Mouse (Mus musculus): ENCODE results near the gene Snx33. TPM values are rescaled to one million over a fixed set of nuclear protein-coding genes. Genes with fewer than 3 reads are reported as not detected.

Snx33 gene
- total RNA-seq, 1 experiment from 2014 or later: 8.6 TPM

DNA sequence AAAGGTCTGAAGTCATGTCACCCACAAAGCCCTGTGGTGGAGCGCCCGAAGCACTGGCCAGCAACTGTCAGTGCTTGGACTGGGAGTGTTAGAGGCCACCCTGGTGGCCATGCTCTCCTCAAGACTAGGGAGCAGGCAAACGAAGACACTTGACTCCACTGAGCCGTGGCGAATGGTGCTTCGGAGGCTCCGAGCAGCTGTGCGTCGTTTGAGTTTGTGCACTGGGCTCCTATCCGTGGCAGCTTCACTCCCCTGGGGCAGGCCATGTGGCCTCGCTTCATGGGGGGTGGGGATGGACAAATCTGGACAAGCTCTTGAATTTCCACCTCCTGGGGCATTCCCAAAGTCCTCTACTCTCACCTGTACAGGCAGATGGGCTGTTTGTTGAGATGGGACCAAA, 28.8 kb downstream of the Snx33 start:
- no peak for ATAC-seq (ENCODE audit: extremely low read depth, insufficient number of reproducible peaks, low FRiP score, poor library complexity, severe bottlenecking)

DNA sequence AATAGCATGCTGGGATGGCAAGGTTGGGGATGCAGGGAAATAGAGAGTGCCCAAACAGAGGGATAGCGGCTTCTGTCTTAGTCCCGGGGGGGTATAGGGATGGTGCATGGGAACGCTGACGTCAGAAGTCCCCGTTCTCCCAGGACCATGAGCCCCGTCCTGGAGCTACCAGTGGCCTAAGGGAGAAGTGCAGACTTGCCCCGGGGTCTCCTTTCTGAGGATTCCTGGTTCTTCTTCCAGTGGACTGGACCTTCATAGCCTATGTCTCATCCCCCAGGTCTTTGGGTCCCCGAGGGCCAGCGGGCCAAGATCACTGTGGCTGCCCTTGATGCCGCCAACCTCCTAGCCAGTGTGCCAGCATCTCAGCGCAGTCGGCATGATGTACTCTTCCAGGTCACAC, 31.4 kb downstream of the Snx33 start:
- no peak for ATAC-seq (ENCODE audit: extremely low read depth, insufficient number of reproducible peaks, low FRiP score, poor library complexity, severe bottlenecking)

DNA sequence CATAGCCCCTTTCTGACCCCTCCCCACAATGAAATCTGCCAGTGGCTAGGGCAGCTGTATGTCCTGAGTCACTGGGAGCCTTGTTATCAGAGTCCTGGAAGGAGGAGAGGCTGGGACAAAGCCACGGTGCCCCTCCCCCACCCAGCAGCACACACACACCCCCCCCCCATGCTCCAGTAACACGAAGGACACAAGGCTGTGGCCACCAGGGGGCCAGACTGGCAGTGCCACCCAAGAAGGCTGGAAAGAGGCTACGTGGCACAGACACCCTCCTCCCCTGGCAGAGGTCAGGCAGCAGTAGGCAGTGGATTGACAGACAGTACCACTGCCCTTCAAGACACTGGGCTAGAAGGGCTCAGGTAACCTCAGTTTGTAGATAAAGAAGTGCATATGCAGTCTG, 34.2 kb downstream of the Snx33 start:
- no peak for ATAC-seq (ENCODE audit: extremely low read depth, insufficient number of reproducible peaks, low FRiP score, poor library complexity, severe bottlenecking)

DNA sequence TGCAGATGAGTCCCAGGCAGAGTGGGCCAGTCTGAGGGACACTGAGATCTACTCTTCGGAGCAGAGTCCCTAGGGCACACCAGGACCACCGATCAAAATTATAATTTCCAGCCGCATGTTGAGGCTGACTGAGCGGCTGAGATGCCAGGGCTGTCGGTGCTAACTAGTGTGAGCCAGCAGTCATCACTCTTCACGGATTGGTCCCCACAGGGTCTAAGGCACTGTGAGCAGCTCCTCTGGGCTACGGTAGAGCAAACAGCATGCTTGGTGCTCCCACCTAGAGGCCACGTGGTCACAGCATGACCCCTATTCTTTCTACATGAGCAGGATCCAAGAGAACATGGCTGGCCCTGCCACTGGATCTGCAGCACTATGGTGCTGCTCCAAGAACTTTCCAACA, 34.9 kb downstream of the Snx33 start:
- ATAC-seq (ENCODE audit: extremely low read depth, insufficient number of reproducible peaks, low FRiP score, poor library complexity, severe bottlenecking): no peak

DNA sequence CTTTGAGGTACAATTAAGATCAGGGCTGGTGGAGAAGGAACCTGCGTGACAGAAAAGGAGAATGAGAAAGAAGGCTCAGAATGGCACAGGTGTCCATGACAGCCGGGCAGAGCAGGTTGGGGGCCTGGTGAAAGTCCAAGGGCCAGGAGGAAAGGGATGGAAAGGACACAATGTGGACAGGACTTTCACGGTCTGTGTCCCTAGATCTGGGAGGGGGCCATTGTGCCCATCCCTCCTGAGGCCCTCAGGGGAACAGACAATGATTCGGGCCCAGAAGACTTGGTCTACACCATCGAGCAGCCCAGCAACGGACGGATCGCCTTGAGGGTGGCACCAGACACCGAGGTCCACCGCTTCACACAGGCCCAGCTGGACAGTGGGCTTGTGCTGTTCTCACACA, 36.1 kb downstream of the Snx33 start:
- no peak for ATAC-seq (ENCODE audit: extremely low read depth, insufficient number of reproducible peaks, low FRiP score, poor library complexity, severe bottlenecking)

DNA sequence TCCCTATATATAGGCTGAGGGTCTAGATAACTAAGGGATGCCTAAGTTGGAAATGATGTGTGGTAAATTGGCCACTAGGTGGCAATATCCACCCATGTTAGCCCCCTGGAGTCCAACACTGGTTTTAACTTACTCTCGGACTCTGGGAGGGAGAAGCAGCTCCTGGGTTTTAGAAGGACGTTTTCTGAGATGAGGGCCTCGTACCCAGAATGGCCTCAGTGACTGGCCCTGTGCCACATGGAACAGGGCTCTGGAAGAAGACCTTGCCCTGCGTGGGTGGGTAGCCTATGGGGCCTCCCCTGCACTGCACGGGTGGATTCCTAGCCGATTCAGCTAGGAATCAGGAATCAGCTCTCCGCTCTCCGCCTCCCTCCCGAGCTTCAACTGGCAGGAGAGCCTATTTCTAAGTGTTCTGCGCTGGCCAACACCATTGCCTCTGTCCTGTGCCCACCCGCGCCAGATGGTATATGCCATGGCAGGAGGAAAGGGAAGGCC, 36.6 kb downstream of the Snx33 start:
- ATAC-seq (ENCODE audit: extremely low read depth, insufficient number of reproducible peaks, low FRiP score, poor library complexity, severe bottlenecking): no peak; the same call in 1 of the 2 replicates

DNA sequence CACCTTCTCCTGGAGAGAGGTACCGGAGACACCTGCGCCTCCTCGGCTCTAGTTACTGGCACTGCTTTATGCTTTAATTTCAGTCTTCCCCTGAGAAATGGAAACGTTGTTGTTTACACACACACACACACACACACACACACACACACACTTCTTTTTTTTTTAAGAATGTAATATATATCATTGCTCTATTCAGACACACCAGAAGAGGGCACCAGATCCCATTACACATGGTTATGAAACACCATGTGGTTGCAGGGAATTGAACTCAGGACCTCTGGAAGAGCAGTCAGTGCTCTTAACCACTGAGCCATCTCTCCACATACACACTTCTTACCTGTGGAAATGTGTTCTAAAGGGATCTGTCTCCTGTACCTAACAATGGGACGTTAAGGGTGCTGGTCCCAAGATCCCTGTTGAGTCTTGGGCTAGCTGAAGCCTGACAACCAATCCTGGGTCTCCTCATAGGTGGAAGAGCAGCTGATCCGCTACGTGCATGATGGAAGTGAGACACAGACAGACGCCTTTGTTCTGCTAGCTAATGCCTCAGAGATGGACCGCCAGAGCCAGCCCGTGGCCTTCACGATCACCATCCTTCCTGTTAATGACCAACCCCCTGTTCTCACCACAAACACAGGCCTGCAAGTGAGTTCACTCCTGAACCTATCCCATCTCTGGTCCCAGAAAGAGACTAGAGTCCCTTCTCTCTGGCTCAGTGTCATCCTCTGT, 37.5 kb downstream of the Snx33 start:
- ATAC-seq (ENCODE audit: extremely low read depth, insufficient number of reproducible peaks, low FRiP score, poor library complexity, severe bottlenecking): no peak

DNA sequence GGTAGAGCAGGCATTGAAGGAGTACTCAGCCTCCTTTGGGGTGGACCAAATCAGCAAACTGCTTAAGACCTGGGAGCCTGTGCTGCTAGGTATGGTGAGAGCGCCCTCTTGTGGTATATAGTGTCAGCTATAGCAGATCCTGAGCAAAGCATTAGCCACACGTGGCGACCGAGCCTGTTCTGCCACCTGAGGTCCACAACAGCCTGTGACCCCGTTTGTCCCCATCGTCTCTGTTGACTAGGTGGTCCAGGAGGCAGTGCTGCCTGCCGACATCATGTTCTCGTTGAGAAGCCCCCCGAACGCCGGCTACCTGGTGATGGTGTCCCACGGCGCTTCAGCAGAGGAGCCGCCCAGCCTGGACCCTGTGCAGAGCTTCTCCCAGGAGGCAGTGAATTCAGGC, 38.4 kb downstream of the Snx33 start:
- ATAC-seq (ENCODE audit: extremely low read depth, insufficient number of reproducible peaks, low FRiP score, poor library complexity, severe bottlenecking): peak; percentile 45; the same call in 1 of the 2 replicates

DNA sequence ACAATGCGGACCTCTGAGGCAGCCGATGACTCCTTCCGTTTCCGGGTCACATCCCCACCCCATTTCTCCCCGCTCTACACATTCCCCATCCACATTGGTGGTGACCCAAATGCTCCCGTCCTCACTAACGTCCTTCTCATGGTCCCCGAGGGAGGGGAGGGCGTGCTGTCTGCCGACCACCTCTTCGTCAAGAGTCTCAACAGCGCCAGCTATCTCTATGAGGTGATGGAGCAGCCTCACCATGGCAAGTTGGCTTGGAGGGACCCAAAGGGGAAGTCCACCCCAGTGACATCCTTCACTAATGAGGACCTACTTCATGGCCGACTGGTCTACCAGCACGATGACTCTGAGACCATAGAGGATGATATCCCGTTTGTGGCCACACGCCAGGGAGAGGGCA, 40.6 kb downstream of the Snx33 start:
- no peak for ATAC-seq (ENCODE audit: extremely low read depth, insufficient number of reproducible peaks, low FRiP score, poor library complexity, severe bottlenecking)

DNA sequence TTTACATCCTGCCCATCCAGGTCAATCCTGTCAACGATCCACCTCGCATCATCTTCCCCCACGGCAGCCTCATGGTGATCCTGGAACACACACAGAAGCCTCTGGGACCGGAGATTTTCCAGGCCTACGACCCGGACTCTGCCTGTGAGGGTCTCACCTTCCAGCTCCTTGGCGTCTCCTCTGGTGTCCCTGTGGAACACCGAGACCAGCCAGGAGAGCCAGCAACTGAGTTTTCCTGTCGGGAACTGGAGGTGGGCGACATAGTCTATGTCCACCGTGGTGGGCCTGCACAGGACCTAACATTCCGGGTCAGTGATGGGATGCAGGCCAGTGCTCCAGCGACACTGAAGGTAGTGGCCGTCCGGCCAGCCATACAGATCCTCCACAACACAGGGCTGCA, 41.6 kb downstream of the Snx33 start:
- ATAC-seq (ENCODE audit: extremely low read depth, insufficient number of reproducible peaks, low FRiP score, poor library complexity, severe bottlenecking): no peak

DNA sequence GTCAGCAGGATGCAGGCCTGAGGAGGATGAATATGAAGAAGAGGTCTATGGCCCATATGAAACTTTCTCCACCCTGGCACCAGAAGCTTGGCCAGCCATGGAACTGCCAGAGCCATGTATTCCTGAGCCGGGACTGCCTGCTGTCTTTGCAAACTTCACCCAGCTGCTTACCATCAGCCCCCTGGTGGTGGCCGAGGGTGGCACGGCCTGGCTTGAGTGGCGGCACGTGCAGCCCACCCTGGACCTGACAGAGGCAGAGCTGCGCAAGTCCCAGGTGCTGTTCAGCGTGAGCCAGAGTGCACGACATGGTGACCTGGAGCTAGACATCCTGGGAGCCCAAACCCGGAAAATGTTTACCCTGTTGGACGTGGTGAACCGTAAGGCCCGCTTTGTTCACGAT, 42.1 kb downstream of the Snx33 start:
- ATAC-seq (ENCODE audit: extremely low read depth, insufficient number of reproducible peaks, low FRiP score, poor library complexity, severe bottlenecking): no peak

DNA sequence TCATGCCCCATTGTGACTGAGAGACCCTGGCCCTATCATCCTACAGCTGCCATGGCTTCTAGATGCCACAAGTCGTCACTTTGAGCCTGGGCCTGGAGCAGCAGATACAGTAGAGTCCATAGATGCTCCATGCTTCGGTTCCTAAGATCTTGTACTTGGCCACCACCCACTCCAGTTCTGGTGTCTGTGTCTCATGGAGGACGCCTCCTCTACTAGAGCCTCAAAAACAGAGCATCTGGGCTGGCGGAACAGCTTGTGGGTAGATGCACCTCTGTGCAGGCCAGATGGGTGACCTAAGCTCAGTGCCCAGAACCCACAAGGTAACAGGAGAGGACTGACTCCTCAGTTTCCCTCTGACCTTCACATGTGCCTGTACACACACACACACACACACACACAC, 43.8 kb downstream of the Snx33 start:
- no peak for ATAC-seq (ENCODE audit: extremely low read depth, insufficient number of reproducible peaks, low FRiP score, poor library complexity, severe bottlenecking)

DNA sequence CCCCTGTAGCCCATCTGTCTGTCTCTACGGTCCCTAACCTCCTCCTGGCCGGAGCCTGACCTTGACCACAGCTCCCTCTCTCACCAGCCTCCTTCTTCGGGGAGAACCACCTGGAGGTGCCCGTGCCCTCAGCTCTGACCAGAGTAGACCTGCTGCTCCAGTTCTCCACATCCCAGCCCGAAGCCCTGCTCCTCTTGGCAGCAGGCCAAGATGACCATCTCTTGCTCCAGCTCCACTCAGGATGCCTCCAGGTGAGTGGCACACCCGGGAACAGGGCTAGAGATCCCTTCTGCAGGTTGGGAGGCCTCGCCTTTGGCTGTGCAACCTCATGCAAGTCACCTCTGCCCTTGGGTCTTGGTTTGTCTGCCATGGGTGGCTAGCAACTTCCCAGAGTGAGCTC, 44.7 kb downstream of the Snx33 start:
- no peak for ATAC-seq (ENCODE audit: extremely low read depth, insufficient number of reproducible peaks, low FRiP score, poor library complexity, severe bottlenecking)

DNA sequence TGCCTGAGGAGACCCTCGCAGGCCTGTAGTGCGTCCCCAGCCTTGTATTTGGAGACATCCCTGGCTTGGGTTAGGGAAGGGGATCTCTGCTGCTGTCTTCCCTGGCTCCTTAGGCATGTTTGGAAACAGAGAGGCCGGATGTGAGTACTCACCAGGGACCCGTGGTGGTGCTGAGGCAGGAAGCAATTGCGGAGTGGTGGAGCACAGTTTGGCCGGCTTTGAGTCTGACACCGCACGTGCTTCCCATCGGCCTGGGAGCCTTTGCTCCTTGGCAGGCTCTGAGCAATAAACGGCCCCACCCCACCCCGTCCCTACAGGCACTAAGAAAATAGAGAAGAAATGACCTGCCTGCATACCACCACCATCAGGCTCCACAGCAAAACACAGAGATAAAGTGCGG, 45.4 kb downstream of the Snx33 start:
- ATAC-seq (ENCODE audit: extremely low read depth, insufficient number of reproducible peaks, low FRiP score, poor library complexity, severe bottlenecking): no peak

DNA sequence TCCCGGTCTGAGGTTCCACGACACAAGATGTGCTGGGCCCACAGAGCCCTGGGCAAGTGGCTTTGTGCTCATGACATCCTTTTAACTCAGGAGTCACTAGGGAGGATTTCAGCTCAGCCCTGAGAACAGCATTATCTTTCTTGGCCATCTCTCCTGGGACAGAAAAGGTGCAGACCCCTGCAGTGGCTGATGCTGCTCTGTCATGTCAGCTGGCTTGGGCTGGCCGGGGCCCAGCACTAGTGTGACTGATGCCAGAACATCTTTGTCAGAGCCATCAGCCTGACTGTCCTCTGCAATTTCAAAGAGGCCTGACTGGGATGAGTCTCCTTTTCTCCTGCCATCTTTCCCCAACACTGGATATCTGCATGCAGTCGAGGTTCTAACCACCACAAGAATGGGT, 45.9 kb downstream of the Snx33 start:
- no peak for ATAC-seq (ENCODE audit: extremely low read depth, insufficient number of reproducible peaks, low FRiP score, poor library complexity, severe bottlenecking)

DNA sequence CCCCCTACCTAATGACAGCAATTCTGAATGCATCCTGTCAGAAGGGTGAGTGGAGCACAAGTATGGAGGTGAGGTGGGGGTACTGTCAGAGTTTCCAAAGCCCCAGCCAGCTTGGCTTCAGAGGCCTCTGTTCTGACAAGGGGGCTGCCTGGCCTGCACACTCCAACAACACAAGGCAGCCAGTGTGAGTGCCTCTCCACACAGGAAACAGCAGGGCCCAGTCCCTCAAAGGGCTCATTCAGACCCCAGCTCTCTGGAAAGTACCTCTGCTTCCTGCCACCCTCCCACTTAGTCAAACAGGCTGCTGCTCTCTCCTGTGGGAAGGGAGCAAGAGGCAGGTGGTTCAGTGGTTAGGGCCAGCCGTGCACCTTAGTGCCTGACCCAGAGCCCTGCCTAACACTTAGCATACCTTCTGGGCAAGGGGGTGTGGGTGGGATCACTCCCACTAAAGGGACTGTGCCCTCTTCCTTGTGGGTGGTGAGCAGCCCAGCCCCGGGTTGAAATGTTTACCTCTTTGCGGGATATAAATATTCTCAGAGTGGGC, 46.6 kb downstream of the Snx33 start:
- no peak for ATAC-seq (ENCODE audit: extremely low read depth, insufficient number of reproducible peaks, low FRiP score, poor library complexity, severe bottlenecking)

DNA sequence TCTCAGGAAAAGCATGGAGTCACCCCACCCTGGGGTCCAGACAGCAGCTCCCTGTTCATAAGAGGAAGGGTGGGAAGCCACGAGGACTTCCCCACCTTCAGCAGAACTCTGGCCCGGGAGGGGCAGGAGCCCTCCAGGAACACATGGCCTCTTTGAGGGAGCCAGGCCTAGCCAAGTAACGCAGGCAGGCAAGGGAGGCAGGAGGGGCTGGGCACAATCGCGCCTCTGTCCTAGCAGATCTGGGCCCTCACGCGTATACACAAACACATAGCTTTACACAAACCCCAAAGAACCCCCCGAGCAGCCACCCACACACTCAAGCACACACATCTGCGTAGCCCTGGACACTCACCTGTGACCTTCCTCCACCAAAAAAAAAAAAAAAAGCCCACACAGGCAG, 47.4 kb downstream of the Snx33 start:
- no peak for ATAC-seq (ENCODE audit: extremely low read depth, insufficient number of reproducible peaks, low FRiP score, poor library complexity, severe bottlenecking)

DNA sequence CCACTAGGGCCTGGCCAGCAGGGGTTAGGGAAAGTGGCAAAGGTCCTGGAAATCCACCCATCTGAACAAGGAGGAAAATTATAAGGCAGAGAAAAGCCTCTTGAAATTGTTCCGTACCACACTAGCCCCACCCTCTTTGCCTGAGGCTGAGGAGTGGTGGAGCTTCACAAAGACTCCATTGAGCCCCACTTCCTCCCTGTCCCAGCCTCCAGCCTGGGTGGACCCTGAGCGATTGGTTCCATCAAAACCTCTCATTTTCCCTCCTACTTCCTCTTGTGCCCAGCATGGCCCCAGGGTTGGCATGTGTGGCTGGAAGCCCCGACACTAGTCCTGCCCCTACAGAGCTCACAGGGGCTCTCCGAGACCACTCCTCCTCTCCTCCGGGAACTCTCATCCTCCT, 50.9 kb downstream of the Snx33 start:
- no peak for ATAC-seq (ENCODE audit: extremely low read depth, insufficient number of reproducible peaks, low FRiP score, poor library complexity, severe bottlenecking)

DNA sequence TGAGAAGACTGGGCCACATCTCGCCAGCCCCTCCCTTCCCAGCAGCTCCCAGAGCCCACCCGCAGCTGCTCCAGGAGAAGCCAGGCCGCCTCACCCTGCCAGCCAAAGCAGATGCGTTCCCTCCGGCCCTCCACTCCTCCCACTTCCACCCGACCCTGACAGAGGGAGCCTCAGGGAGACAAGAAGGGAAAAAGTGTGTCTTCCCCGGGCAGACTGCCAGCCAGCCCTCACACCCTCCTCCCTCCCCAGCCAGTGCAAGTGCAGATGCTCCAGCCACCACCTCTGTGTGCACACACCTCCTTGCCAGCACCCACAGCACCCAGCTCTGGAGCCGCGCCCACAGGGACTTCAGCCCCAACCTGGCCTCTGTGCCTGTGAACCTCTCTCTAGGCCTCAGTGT, 51.4 kb downstream of the Snx33 start:
- no peak for ATAC-seq (ENCODE audit: extremely low read depth, insufficient number of reproducible peaks, low FRiP score, poor library complexity, severe bottlenecking)

DNA sequence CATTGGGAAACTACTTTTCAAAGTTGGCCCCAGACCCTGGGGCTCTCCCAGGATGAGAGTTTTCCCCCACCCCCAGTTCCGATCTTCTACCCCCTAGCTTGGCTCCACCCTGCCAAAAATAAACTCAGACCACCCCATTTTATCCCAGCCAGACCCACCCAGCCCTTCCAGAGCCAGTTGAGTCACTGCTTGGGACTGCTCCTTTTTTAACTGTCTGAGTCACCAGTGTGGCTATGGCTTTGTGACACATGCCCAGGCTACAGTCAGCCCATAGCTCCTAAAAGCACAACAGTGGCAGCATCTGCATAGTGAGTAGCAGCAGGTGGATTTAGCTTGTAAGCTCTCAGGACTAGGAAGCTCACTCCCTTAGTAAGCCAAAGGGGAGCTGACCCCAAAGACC, 55.1 kb downstream of the Snx33 start:
- ATAC-seq (ENCODE audit: extremely low read depth, insufficient number of reproducible peaks, low FRiP score, poor library complexity, severe bottlenecking): no peak

Data from neutrophil, adult 5-6 weeks (primary cell).